Mouse (Mus musculus): ENCODE results near the gene Crip3.

Crip3 gene

DNA sequence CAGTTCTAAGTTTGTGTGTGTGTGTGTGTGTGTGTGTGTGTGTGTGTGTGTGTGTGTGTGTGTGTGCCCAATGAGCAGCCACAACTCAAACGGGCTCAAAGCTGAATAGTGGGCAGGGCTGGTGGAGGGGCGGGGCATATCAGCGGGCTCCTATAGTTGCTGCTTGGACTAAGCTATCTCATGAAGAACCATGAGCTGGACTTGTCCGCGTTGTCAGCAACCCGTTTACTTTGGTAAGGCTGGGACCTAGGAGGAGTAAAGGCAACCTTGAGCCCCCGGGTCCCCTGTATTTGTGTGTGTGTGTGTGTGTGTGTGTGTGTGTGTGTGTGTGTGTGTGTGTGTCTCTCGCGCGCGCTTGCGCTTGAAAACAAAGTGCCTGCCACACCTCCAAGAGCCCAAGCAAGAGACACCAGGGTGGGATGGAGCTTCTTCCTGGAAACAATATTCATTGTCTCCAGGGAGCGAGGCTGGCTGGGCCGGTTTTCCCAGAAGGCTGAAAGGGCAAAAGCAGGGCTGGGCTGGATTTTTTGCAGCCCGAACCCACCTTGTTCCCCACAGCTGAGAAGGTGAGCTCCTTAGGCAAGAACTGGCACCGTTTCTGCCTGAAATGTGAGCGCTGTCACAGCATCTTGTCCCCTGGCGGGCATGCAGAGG is at the start of gene Crip3:
Gene Crip3, plus strand, starts transcription at position 166 of the 654 bp plus-strand sequence.
- DNase-seq (ENCODE audit: low spot score in 2 of 2): no peak

DNA sequence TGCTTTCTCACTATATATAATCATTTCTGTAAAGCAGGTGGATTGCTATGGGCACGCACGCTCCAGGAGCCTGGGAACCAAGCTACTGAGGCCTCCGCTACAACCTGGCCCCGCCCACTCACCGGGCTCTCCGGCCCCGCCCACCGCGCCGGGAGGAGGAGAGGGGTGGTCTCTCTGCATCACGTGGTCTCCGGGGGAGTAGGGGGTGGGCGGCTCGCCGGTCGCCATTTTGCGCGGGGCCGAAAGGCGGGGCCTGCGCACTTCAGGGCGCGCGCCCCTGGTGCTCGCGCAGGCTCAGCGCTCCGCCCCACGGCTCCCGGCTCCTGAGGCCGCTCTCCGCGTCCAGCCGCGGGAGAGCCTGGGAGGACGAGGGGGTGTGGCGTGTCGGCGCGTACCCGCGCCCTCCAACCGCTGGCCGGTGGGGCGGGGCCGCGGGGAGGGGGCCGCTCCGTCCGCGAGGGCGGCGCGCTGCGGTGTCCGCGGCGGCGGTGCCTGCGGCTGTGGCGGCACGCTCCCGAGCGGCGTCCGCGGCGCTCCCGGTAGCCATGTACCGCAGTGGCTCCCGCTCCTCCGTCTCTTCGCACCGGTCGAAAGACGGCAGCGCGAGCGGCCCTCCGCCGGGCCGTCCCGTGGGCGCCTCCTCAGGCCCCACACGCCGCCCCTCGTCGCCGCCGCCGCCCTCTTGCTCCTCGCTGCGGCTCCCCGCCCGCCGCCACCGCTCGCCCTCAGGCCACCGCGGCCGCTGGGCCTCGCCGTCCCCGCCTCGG is 45.2 kb upstream of the Crip3 start, which contains the start of gene Zfp318:
Gene Zfp318, plus strand, starts transcription at position 438 of the 767 bp plus-strand sequence.
- DNase-seq (ENCODE audit: low spot score in 2 of 2): peak; percentile 98 to 100

DNA sequence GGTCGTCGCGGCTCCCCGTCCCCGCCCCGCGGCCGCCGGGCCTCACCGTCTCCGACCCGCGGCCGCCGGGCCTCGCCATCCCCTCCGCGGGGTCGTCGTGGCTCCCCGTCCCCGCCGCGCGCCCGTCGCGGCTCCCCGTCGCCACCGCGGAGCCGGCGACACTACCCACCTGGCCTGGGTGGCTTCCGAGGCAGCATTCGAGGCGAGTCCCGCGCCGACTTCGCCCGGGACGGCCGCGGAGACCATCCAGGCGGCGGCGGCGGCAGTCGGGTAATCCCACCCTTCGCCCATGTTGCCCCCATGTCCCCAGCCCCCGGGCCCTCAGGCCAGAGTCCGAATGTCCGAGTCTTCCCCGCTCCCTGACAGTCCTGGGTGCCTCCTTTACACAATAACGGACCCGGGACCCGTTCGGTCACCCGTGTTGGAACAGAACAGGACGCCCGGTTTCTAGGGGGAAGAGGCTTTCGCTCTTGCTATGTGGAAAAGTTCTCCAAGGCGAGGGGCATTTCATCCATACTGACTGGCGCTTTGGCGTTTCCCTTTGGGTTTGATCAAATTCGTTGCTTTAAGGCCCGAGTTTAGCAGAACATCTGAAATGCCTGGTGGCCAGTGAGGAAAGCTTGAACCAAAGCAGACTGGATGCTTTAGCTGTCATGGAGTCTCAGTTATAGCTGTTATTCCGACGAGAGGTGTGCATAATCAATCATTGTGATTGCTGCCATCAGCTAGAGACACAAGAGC is 44.5 kb upstream of the Crip3 start:
- DNase-seq (ENCODE audit: low spot score in 2 of 2): peak; percentile 23 to 26

DNA sequence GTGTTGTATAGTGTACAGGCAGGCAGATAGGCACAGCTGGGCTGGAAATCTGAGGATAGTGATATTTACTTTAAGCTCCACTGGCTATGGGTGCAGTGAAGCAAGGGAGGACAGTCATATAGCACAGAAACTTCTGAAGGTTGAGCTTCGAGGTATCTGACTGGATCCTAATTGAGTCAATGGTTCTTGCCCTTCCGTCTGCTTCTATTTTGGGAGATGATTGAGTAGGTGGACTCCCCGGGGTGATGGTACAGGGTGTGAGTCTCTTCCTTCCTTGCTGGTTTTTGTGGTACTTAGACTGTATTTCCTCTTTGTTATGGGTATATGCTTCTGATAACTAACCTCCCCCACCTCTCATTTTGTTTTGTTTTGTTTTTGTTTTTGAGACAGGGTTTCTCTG is 40.5 kb upstream of the Crip3 start:
- DNase-seq (ENCODE audit: low spot score in 2 of 2): no peak

DNA sequence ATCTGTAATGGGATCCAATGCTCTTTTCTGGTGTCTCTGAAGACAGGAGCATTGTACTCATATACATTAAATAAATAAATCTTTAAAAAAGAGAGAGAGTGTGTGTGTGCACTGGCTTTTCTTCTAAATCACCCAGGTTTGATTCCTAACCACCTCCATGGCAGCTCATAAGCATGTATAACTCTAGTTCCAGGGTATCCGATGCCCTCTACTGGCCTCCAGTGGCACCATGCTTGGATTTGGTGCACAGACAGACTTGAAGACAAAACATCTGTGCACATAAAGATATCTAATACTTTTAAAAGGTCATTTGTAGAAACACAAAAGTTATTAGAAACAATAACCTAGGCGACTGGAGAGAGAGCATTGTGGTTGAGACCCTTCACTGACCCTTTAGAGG is 35.7 kb upstream of the Crip3 start:
- peak in 1 of 2 experiments; percentile 20 for DNase-seq (ENCODE audit: low spot score in 2 of 2)

DNA sequence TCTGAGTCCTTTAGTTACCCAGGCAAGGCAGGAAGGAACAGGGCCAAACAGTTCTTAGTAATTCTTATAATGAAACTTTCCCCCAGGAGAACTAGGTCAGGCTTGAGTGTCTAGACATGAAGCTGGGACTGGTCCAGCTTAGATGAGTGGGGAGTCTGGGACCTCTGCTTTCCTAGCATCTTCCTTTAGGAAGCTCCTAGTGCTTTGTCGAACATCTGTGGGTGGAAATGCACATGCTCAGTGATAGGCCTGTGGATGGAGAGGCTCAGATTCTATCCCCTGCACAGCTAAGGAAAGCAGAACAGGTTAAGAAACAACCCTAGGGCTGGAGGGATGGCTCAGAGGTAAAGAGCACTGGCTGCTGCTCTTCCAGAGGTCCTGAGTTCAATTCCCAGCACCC is 34.1 kb upstream of the Crip3 start:
- DNase-seq (ENCODE audit: low spot score in 2 of 2): no peak

DNA sequence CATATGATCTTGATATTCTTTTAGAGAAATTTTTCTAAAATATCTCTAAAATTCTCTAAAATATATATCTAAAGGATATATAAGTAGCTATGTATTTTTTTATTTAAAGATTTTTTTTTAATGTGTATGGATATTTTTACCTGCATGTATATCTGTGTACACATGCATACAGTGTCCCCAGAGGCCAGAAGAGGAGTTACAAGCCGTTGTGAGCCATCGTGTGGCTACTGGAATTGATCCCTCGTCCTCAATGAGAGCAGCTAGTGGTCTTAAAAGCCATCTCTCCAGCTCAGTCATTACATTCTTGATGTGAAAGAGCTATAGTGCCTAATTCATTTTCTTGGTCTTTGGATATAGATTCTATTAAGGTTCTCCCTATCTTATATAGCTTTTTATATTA is 20.2 kb upstream of the Crip3 start:
- DNase-seq (ENCODE audit: low spot score in 2 of 2): no peak

DNA sequence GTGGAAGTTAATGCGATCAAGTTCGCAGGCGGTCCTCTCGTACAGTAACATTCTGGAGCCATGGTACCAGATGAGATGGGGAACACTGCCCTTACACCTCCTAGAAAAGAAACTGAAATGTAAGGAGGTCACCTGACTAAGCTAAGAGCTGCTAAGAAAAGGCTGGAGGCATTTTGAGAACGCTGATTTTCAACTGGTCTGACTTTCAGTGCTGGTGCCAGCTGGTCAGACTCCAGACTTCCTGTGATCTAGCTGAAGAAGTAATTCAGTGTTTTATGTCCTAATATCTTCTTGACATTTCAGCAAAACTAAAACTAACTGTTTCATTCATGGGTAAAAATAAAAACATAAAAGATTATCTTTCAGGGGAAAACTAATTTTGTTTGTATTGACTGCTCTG is 10.1 kb upstream of the Crip3 start:
- DNase-seq (ENCODE audit: low spot score in 2 of 2): no peak

DNA sequence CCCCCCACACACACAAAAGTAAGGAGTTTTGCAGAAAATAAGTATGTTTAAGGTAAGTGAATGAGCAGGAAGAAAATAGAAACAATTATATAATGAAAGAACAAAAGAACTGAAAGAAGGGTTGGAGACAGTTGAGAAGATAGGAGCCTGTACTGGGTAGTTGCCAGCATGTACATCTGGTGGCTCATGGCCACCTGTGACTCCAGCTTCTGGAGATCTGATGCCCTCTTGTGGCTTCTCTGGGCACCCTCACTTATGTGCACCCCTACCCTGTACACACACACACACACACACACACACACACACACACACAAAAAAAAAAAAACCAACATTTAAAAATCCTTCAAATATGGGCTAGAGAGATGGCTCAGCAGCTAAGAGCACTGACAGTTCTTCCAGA is 9.0 kb upstream of the Crip3 start:
- no peak for DNase-seq (ENCODE audit: low spot score in 2 of 2)

DNA sequence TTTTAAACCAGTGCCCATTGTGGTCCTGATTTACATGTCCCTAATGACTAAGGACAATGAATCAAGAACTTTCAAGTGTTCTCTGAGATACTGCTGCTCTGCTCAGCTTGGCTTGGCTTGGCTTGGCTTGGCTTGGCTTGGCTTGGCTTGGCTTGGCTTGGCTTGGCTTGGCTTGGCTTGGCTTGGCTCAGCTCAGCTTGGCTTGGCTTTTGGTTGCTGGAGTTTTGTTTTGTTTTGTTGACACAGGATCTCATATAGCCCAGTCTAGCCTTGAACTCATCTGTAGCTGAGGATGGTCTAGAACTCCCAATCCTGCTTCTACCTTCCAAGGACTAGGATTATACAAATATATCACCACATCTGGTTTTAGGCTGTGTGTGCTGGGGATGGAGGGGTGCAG is 2.2 kb upstream of the Crip3 start:
- DNase-seq (ENCODE audit: low spot score in 2 of 2): no peak

DNA sequence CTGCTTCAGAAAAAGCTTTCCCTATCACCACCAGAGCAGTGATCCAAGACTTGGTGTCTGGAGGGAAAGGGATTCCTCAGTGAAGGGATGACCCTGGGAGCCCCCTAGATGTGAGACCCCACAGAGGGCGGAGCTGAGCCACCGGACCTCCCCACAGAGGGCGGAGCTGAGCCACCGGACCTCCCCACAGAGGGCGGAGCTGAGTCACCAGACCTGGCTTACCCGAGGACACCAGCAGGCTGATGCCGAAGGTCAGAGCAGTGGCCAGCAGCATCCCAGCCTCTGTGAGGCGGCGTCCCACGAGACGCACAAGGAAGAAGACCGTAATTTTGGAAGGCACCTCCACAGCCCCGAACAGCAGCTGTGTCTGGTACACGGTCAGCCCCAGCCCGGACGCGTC is 4.9 kb downstream of the Crip3 start:
- DNase-seq (ENCODE audit: low spot score in 2 of 2): no peak

DNA sequence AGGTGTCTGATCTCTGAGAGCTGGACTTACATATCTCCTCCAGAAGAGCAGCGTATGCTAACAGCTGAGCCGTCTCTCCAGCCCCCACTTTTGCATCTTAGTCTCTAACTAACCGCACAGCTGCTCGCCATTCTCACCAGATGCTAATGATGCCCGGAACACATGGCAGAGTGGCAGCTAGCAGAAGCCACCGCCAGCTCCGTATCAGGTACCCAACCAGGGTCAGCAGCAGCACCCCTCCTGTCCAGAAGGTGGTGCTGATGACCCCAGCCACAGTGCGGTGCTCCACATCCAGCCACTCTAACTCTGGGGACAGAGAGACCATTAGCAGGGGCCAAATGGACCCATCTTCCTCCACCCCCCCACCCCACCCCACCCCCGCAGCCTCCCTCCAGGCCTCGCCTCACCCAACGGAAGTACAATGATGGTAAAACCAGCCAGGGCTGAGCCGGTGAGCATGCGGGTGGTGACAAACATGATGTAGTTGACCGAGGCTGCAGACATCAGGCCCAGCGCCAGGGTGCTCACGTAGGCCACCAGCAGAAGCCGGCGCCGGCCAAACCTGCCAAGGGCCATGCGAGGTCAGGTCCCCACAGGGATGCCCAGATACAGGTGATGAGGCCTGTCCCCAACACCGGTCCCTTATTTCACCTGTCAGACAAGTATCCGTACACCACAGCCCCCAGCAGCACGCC is 8.1 kb downstream of the Crip3 start:
- peak in 1 of 2 experiments; percentile 38 for DNase-seq (ENCODE audit: low spot score in 2 of 2)

DNA sequence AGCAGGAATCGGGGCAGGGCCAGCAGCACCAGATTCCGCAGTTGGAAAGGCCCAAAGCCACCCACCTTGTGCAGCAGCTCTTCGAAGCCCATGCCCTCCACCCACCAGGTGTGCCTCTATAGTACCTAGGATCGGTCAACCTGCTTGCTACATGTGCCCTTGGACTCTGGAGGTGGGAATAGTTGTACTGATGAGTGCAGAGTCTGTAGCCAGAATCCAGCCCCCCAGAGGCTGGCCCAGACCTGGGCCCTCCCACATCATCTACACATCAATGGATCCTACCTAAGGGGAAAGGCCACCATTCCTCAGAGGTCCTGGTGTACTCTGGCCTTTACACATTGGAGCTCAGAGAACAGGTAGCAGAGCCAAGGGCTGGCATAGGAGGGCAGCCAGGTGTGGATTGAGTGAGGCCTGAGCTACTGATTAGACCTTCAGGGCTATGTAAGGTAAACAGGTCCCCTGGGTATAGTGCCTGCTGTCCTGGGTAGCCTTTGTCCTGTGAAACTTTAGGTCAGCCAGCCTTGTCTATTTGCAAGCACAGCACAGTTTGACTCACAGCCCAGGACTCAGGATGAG is 9.7 kb downstream of the Crip3 start, which contains the start of gene Slc22a7:
Gene Slc22a7, minus strand, starts transcription at position 160 of the 576 bp plus-strand sequence.
- DNase-seq (ENCODE audit: low spot score in 2 of 2): no peak

DNA sequence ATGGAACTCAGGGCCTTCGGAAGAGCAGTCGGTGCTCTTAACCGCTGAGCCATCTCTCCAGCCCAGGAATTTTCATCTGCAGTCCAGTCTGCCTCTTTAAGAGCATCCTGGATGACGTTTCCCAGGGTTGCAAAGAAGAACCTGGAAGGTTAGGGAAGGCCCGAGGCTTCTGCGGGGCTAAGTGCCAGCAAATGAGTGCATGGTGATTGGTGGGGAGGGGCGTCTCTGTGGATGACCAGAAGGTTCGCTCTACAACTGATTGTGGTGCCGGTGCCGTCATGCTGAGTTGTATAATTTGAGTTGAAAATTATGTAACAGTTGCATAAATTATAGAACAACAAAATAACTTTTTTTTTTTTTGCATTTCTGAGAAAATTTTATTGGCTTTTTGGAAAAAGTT is 10.4 kb downstream of the Crip3 start:
- no peak for DNase-seq (ENCODE audit: low spot score in 2 of 2)

DNA sequence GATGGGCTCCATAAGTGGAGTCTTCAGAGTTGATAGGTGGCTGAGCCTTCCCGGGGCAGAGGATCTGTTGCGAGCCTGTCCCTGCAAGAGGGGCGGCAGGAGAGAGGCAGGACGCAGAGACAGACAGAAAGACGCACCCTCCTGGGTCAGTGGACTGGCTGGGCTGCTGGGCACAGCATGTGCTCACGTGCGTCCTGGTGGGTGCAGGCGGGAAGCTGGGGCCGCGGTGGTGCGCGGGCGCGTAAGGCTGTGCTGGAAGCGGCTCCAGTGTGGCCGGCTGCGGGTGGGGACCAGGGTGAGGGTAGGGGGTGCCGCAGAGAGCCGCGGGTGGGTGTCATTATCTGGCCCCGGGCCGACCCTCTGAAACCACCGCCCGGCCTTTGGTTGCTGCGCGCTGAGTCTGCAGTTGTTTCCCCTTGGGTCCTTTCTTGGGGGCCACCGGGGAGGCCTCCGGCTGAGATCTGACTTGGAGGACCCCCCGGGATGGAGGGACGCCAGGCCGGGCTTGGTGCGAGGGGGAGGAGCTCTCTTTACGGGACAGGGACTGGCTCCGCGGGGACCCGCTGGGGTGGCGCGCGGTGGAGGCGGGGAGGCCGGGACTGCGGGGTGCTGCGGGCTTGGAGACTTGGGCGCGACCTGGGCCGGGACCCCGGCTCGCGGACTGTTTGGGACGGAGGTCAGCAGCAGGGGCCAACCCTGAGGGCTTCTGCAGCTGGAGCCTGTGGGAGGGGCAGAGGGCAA is 16.3 kb downstream of the Crip3 start:
- no peak for DNase-seq (ENCODE audit: low spot score in 2 of 2)

DNA sequence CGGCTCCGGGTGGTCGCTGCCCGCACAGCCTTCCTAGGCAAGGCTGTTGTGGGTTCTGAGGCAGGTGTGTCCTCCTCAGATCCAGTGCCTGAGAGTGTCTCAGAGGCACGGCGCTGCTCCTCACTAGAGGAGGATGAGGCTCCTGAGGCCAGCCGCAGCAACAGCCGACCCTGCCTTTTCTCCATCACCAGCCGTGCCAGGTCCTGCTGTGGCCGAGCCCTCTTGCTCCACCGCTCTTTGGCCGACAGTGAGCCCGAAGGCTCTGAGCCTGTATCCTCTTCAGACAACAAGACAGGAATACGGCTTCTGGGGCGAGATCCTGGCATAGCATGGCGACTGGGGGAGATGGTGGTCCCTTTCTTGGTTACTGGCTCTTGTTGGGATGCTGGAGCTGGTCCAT is 17.5 kb downstream of the Crip3 start:
- DNase-seq (ENCODE audit: low spot score in 2 of 2): no peak

DNA sequence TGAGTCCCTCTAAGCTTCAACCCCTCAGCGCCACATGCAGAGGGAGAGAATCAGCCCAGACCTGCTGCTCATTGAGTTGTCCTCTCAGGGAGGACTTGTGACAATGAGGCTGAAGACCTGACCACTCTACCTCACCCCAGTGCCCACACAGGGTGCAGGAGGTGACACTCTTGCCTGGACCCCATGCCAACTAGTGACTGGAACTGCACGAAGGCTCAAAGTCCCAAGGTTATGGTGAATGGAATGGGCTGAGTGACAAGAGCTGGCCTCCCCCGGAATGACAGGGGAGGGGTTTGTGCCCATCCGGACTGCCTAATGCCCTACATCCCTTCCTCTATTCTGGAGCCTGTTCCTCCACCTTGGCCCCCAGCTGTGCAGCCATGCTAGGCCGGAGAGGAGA is 24.0 kb downstream of the Crip3 start:
- DNase-seq (ENCODE audit: low spot score in 2 of 2): no peak

DNA sequence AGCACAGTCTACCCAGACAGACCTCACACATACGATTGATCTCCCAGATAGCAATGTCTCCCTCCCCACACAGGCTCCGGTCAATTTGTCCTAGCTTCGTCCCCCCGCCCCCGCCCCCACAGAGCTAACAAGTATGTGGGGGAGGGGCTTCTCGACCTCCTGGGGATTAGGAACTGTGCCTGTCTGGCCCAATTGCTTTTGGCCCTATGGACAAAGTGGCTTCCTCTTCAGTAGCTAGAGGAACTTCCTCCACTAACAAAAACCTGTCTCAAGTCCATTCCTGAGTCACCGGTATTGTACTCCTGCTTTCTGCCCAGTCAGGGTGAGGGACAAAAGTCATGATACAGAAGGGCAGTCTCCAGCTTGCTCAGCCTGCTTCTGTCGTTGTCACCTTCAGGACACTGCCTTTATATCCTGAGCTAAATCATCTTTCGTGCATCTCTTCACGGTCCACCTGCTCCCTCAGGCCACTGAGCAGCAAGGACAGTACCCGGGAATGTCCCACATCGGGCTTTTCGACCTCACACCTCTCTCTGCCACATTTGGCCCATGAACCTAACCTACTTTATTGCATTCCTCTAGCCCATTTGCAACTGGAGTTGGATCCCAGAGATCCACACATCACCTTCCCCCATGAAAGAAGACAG is 24.7 kb downstream of the Crip3 start:
- no peak for DNase-seq (ENCODE audit: low spot score in 2 of 2)

DNA sequence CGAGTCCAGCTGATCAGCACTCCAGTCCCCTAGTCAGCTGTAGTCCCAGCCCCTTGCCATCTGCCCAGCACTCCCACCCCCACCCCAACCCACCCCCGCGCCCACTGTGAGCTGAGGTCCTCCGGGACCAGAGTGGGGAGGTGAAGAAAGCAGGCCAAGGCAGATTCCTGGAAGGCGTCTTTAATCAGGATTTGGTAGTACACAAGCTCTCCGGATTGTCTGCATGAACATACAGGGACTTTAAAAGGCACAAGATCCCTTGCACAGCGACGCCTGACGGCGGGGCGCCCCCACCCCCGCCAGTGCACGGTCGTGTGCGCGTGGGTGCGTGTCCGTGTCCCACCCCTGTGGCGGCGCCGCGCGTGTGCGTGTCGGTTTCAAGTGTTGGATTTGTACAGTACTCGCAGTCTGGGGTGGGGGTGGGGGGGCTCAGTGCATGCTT is 25.3 kb downstream of the Crip3 start:
- no peak for DNase-seq (ENCODE audit: low spot score in 2 of 2)

DNA sequence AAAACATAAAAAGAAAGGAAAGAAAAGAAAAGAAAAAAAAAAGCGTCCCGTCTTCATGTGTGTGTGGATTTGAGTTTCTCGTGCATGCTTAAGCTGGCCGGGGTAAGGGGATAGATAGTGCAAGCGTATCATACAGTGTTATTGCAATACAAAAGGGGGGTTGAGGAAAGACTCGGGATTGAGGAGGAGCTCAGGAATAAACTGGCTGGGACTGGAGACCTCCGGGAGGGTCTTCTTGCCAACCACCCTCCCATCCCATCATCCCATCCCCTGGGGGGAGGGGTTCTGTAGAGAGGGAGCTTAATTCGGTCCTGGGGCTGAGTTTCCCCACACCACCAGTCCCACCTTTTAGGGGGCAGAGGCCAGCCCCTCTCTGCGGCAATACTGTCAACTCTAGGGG is 25.8 kb downstream of the Crip3 start:
- DNase-seq (ENCODE audit: low spot score in 2 of 2): no peak
